Mouse (Mus musculus): ENCODE results near the gene Prr27. TPM values are rescaled to one million over a fixed set of nuclear protein-coding genes. Genes with fewer than 3 reads are reported as not detected.

Prr27 gene
- polyA plus RNA-seq, 1 experiment = not detected

DNA sequence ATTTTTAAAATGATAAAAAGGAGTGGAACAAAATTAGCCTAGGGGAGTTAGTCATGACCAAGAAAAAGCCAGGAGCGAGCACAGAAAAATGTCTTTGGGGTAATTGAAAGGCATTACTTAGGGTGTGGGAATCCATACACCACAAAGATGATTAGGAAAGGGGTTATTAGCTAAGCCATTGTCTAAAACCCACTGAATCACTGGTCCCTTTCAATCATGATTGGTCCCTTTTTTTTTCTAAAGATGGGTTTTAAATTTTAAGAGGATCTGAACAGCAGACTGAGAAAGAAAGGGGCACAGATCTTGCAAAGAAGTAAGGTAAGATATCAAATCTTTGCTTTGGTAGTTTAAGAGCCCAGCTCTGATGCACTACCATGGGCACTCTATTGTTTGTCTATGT is 59.2 kb downstream of the Prr27 start, which contains the start of gene Odam:
Gene Odam (plus strand): TSS at position 301 of the 400 bp plus-strand sequence.
- WGBS = 83% methylated on average over 1 of the region's 1 CpGs
- Histone ChIP-seq H3K4me1 (replicated peaks; ENCODE audit: control insufficient read depth, insufficient read depth, low read length) (no peaks in the 10 kb centered on the region), H3K27ac (ENCODE audit: control insufficient read depth, insufficient read depth, low read length) (no peak within 1 kb of the TSS), H3K4me3 (ENCODE audit: control insufficient read depth, insufficient read depth, low read length) (no peak within 1 kb of the TSS), H3K36me3 (ENCODE audit: control insufficient read depth, insufficient read depth, low read length) (no peaks in the 10 kb centered on the region), H3K27me3 (ENCODE audit: control insufficient read depth, insufficient read depth, low read length) (no peaks in the 10 kb centered on the region)
- TF ChIP-seq CTCF (IDR thresholded peaks at IDR 0.05; ENCODE audit: borderline replicate concordance, control insufficient read depth, extremely low read depth, insufficient read depth, low read length, poor library complexity) (no peak), POLR2A (IDR thresholded peaks at IDR 0.05; ENCODE audit: control insufficient read depth, extremely low read depth, insufficient read depth, low read length, poor library complexity) (no peak)
- no peak for DNase-seq

Other genes with a start within 250 kb of the Prr27 start
- not detected in 2 replicates for gene Sult1e1, start 234.1 kb upstream of the Prr27 start, polyA plus RNA-seq (2012; rRNA removed)
- gene Csn1s1, start 159.5 kb upstream of the Prr27 start, polyA plus RNA-seq (2012; rRNA removed) = 0.34 and 0.88 TPM in 2 replicates
- gene Csn2, start 126.1 kb upstream of the Prr27 start, polyA plus RNA-seq (2012; rRNA removed) = 41.8 and 47.3 TPM in 2 replicates
- gene Csn1s2a, start 51.1 kb upstream of the Prr27 start, polyA plus RNA-seq (2012; rRNA removed) = 0.75 and 0.88 TPM in 2 replicates
- gene Csn1s2b, start 17.6 kb upstream of the Prr27 start, polyA plus RNA-seq (2012; rRNA removed) = not detected in 2 replicates
- gene Odam, start 59.3 kb downstream of the Prr27 start, polyA plus RNA-seq (2012; rRNA removed) = 0.31 and 0.47 TPM in 2 replicates
- 0.13 and 0.70 TPM in 2 replicates for gene Csn3, start 99.9 kb downstream of the Prr27 start, polyA plus RNA-seq (2012; rRNA removed)
- gene 2310003L06Rik, start 143.8 kb downstream of the Prr27 start, polyA plus RNA-seq (2012; rRNA removed) = not detected in 2 replicates
- gene Gm28434, start 143.8 kb downstream of the Prr27 start, polyA plus RNA-seq (2012; rRNA removed) = not detected in 2 replicates
- not detected in 2 replicates for gene Cabs1, start 153.8 kb downstream of the Prr27 start, polyA plus RNA-seq (2012; rRNA removed)
- not detected in 2 replicates for gene Smr3a, start 176.9 kb downstream of the Prr27 start, polyA plus RNA-seq (2012; rRNA removed)

Measured in thymus, adult 2 months (tissue).